Mouse (Mus musculus): Measurements from ENCODE around the gene Maged1. TPM values are rescaled to one million over a fixed set of nuclear protein-coding genes. Genes with fewer than 3 reads are reported as not detected.

The Maged1 gene
- polyA plus RNA-seq (2014; fragmentation: Nextera tagmentation; extraction: Ambion mirVana): 1,148 and 1,177 TPM in 2 replicates

GRCm38 (mm10) chrX:94541918-94542355 is at the start of gene Maged1:
Gene Maged1 (minus strand): TSS chrX:94542143.
- peak within 1 kb of the TSS; percentile 93 for H3K27ac ChIP-seq (ENCODE audit: low read depth, low read length)
- peaks cover 16% of the 10 kb centered on the region; the same call in 1 of the 2 replicates for H3K36me3 ChIP-seq (ENCODE audit: control insufficient read depth, insufficient read depth, low read length)
- H3K4me2 ChIP-seq (ENCODE audit: low read depth, low read length): peak within 1 kb of the TSS; percentile 55
- peak; percentile 91 for ATAC-seq (ENCODE audit: low read depth)
- H3K4me1 ChIP-seq (ENCODE audit: control insufficient read depth, insufficient read depth, low read length): peaks cover 18% of the 10 kb centered on the region
- 10% methylated on average over 22 of the region's 32 CpGs for WGBS
- H3K9ac ChIP-seq (replicated peaks; ENCODE audit: low read depth, low read length): peak within 1 kb of the TSS; percentile 79
- no peaks in the 10 kb centered on the region for H3K27me3 ChIP-seq (ENCODE audit: control insufficient read depth, insufficient read depth, low read length)
- peak within 1 kb of the TSS; percentile 55 for H3K4me3 ChIP-seq (ENCODE audit: low read depth, low read length)
- no peaks in the 10 kb centered on the region for H3K9me3 ChIP-seq (ENCODE audit: control insufficient read depth, low read length)

- WGBS: 97% methylated on average over 1 of the region's 1 CpGs
- Histone ChIP-seq H3K4me2 (ENCODE audit: low read depth, low read length) (no peak overlapping the region), H3K9me3 (ENCODE audit: control insufficient read depth, low read length) (no peaks in the 10 kb centered on the region), H3K4me3 (ENCODE audit: low read depth, low read length) (no peak overlapping the region), H3K4me1 (ENCODE audit: control insufficient read depth, insufficient read depth, low read length) (no peaks in the 10 kb centered on the region), H3K36me3 (ENCODE audit: control insufficient read depth, insufficient read depth, low read length) (no peaks in the 10 kb centered on the region), H3K27ac (ENCODE audit: low read depth, low read length) (no peak overlapping the region), H3K27me3 (ENCODE audit: control insufficient read depth, insufficient read depth, low read length) (no peaks in the 10 kb centered on the region), H3K9ac (replicated peaks; ENCODE audit: low read depth, low read length) (no peak overlapping the region)
- no peak for ATAC-seq (ENCODE audit: low read depth)
Observed at GRCm38 (mm10) chrX:94580251-94580650, 38.3 kb upstream of the Maged1 start.

GRCm38 (mm10) chrX:94564694-94565093 is 22.8 kb upstream of the Maged1 start:
- H3K36me3 ChIP-seq (ENCODE audit: control insufficient read depth, insufficient read depth, low read length): no peaks in the 10 kb centered on the region
- H3K4me2 ChIP-seq (ENCODE audit: low read depth, low read length): no peak overlapping the region
- no peak overlapping the region for H3K4me3 ChIP-seq (ENCODE audit: low read depth, low read length)
- H3K9me3 ChIP-seq (ENCODE audit: control insufficient read depth, low read length): no peaks in the 10 kb centered on the region
- no peak for ATAC-seq (ENCODE audit: low read depth)
- WGBS: 73% methylated on average over 2 of the region's 2 CpGs
- H3K9ac ChIP-seq (replicated peaks; ENCODE audit: low read depth, low read length): no peak overlapping the region
- no peaks in the 10 kb centered on the region for H3K27me3 ChIP-seq (ENCODE audit: control insufficient read depth, insufficient read depth, low read length)
- H3K4me1 ChIP-seq (ENCODE audit: control insufficient read depth, insufficient read depth, low read length): no peaks in the 10 kb centered on the region
- no peak overlapping the region for H3K27ac ChIP-seq (ENCODE audit: low read depth, low read length)

GRCm38 (mm10) chrX:94562392-94562791 is 20.4 kb upstream of the Maged1 start:
- Histone ChIP-seq H3K9ac (replicated peaks; ENCODE audit: low read depth, low read length) (no peak overlapping the region), H3K36me3 (ENCODE audit: control insufficient read depth, insufficient read depth, low read length) (no peaks in the 10 kb centered on the region), H3K4me1 (ENCODE audit: control insufficient read depth, insufficient read depth, low read length) (no peaks in the 10 kb centered on the region), H3K4me2 (ENCODE audit: low read depth, low read length) (no peak overlapping the region), H3K27me3 (ENCODE audit: control insufficient read depth, insufficient read depth, low read length) (no peaks in the 10 kb centered on the region), H3K4me3 (ENCODE audit: low read depth, low read length) (no peak overlapping the region), H3K9me3 (ENCODE audit: control insufficient read depth, low read length) (no peaks in the 10 kb centered on the region), H3K27ac (ENCODE audit: low read depth, low read length) (no peak overlapping the region)
- 36% methylated on average over 5 of the region's 5 CpGs for WGBS
- no peak for ATAC-seq (ENCODE audit: low read depth)

GRCm38 (mm10) chrX:94548227-94548626 is 6.3 kb upstream of the Maged1 start:
- no peak overlapping the region for H3K9ac ChIP-seq (replicated peaks; ENCODE audit: low read depth, low read length)
- H3K4me1 ChIP-seq (ENCODE audit: control insufficient read depth, insufficient read depth, low read length): no peaks in the 10 kb centered on the region
- H3K27ac ChIP-seq (ENCODE audit: low read depth, low read length): no peak overlapping the region
- 54% methylated on average over 3 of the region's 3 CpGs for WGBS
- no peaks in the 10 kb centered on the region for H3K9me3 ChIP-seq (ENCODE audit: control insufficient read depth, low read length)
- no peak for ATAC-seq (ENCODE audit: low read depth)
- no peaks in the 10 kb centered on the region for H3K27me3 ChIP-seq (ENCODE audit: control insufficient read depth, insufficient read depth, low read length)
- H3K4me3 ChIP-seq (ENCODE audit: low read depth, low read length): no peak overlapping the region
- no peak overlapping the region for H3K4me2 ChIP-seq (ENCODE audit: low read depth, low read length)
- no peaks in the 10 kb centered on the region for H3K36me3 ChIP-seq (ENCODE audit: control insufficient read depth, insufficient read depth, low read length)

- Histone ChIP-seq H3K9ac (replicated peaks; ENCODE audit: low read depth, low read length) (no peak overlapping the region), H3K9me3 (ENCODE audit: control insufficient read depth, low read length) (no peaks in the 10 kb centered on the region), H3K27ac (ENCODE audit: low read depth, low read length) (no peak overlapping the region), H3K4me3 (ENCODE audit: low read depth, low read length) (no peak overlapping the region), H3K4me1 (ENCODE audit: control insufficient read depth, insufficient read depth, low read length) (0 out of 2 replicates have a peak, but pooled peaks cover 4% of the 10 kb centered on the region), H3K27me3 (ENCODE audit: control insufficient read depth, insufficient read depth, low read length) (no peaks in the 10 kb centered on the region), H3K36me3 (ENCODE audit: control insufficient read depth, insufficient read depth, low read length) (no peaks in the 10 kb centered on the region), H3K4me2 (ENCODE audit: low read depth, low read length) (no peak overlapping the region)
- no peak for ATAC-seq (ENCODE audit: low read depth)
- WGBS: 87% methylated on average over 3 of the region's 3 CpGs
Observed at GRCm38 (mm10) chrX:94545941-94546340, 4.0 kb upstream of the Maged1 start.

GRCm38 (mm10) chrX:94544923-94545322 is 3.0 kb upstream of the Maged1 start:
- peaks cover 7% of the 10 kb centered on the region for H3K4me1 ChIP-seq (ENCODE audit: control insufficient read depth, insufficient read depth, low read length)
- 0 out of 2 replicates have a peak overlapping the region, but pooled peaks have one; percentile 48 for H3K27ac ChIP-seq (ENCODE audit: low read depth, low read length)
- no peak overlapping the region for H3K4me2 ChIP-seq (ENCODE audit: low read depth, low read length)
- no peak for ATAC-seq (ENCODE audit: low read depth)
- H3K9ac ChIP-seq (replicated peaks; ENCODE audit: low read depth, low read length): no peak overlapping the region
- 18% methylated on average over 1 of the region's 1 CpGs for WGBS
- H3K4me3 ChIP-seq (ENCODE audit: low read depth, low read length): no peak overlapping the region
- H3K36me3 ChIP-seq (ENCODE audit: control insufficient read depth, insufficient read depth, low read length): no peaks in the 10 kb centered on the region
- H3K27me3 ChIP-seq (ENCODE audit: control insufficient read depth, insufficient read depth, low read length): no peaks in the 10 kb centered on the region
- H3K9me3 ChIP-seq (ENCODE audit: control insufficient read depth, low read length): no peaks in the 10 kb centered on the region

GRCm38 (mm10) chrX:94542536-94542935 is 593 bp upstream of the Maged1 start:
- peak overlapping the region; percentile 93 for H3K27ac ChIP-seq (ENCODE audit: low read depth, low read length)
- peak overlapping the region; percentile 47 for H3K4me2 ChIP-seq (ENCODE audit: low read depth, low read length)
- WGBS: 22% methylated on average over 9 of the region's 9 CpGs
- peaks cover 11% of the 10 kb centered on the region; the same call in 1 of the 2 replicates for H3K36me3 ChIP-seq (ENCODE audit: control insufficient read depth, insufficient read depth, low read length)
- H3K9me3 ChIP-seq (ENCODE audit: control insufficient read depth, low read length): no peaks in the 10 kb centered on the region
- peak overlapping the region; percentile 55 for H3K4me3 ChIP-seq (ENCODE audit: low read depth, low read length)
- peaks cover 18% of the 10 kb centered on the region for H3K4me1 ChIP-seq (ENCODE audit: control insufficient read depth, insufficient read depth, low read length)
- no peaks in the 10 kb centered on the region for H3K27me3 ChIP-seq (ENCODE audit: control insufficient read depth, insufficient read depth, low read length)
- ATAC-seq (ENCODE audit: low read depth): no peak
- peak overlapping the region; percentile 49 for H3K9ac ChIP-seq (replicated peaks; ENCODE audit: low read depth, low read length)

GRCm38 (mm10) chrX:94541206-94541605 is 737 bp downstream of the Maged1 start:
- H3K27me3 ChIP-seq (ENCODE audit: control insufficient read depth, insufficient read depth, low read length): no peaks in the 10 kb centered on the region
- H3K4me1 ChIP-seq (ENCODE audit: control insufficient read depth, insufficient read depth, low read length): peaks cover 18% of the 10 kb centered on the region
- peak overlapping the region; percentile 55 for H3K4me3 ChIP-seq (ENCODE audit: low read depth, low read length)
- 21% methylated on average over 25 of the region's 25 CpGs for WGBS
- peaks cover 23% of the 10 kb centered on the region for H3K36me3 ChIP-seq (ENCODE audit: control insufficient read depth, insufficient read depth, low read length)
- no peaks in the 10 kb centered on the region for H3K9me3 ChIP-seq (ENCODE audit: control insufficient read depth, low read length)
- H3K9ac ChIP-seq (replicated peaks; ENCODE audit: low read depth, low read length): peak overlapping the region; percentile 79
- no peak for ATAC-seq (ENCODE audit: low read depth)
- H3K4me2 ChIP-seq (ENCODE audit: low read depth, low read length): peak overlapping the region; percentile 55; the same call in 1 of the 2 replicates
- H3K27ac ChIP-seq (ENCODE audit: low read depth, low read length): peak overlapping the region; percentile 87
